Mouse (Mus musculus) kidney, adult 2 months (tissue): ENCODE results near the gene Mas1. TPM values are rescaled to one million over a fixed set of nuclear protein-coding genes. Genes with fewer than 3 reads are reported as not detected.
A peak's percentile ranks its signal among the peaks of the same experiment; 100 is the strongest.

ENCODE experiments used
- DNase-seq: peaks from one replicate; pipeline ENCODE4 v3.0.0; 2021
- H3K27ac ChIP-seq: fragments of 200-500 bp; 2 replicates; pipeline ENCODE4 v1.5.1; 2012; ENCODE audit warnings: low read depth, low read length, control low read depth, inconsistent platforms; ENCODE audit not compliant: insufficient read depth
- H3K27me3 ChIP-seq: fragments of 200-500 bp; replicated peaks from 2 replicates; pipeline ENCODE4 v1.6.1; 2012; ENCODE audit warnings: mild to moderate bottlenecking, moderate library complexity, low read length, inconsistent platforms; ENCODE audit not compliant: control insufficient read depth, insufficient read depth
- H3K36me3 ChIP-seq: fragments of 200-500 bp; 2 replicates; pipeline ENCODE4 v1.6.1; 2012; ENCODE audit warnings: mild to moderate bottlenecking, moderate library complexity, low read length, inconsistent platforms; ENCODE audit not compliant: control insufficient read depth, insufficient read depth
- H3K4me1 ChIP-seq: fragments of 200-500 bp; 2 replicates; pipeline ENCODE4 v1.6.1; 2011; ENCODE audit warnings: low read length; ENCODE audit not compliant: control insufficient read depth, insufficient read depth
- H3K4me3 ChIP-seq: fragments of 200-500 bp; 2 replicates; pipeline ENCODE4 v1.5.1; 2011; ENCODE audit warnings: mild to moderate bottlenecking, low read depth, low read length, control low read depth; ENCODE audit not compliant: insufficient read depth
- CTCF ChIP-seq: fragments of 200-500 bp; conservative IDR thresholded peaks from 2 replicates; pipeline ENCODE4 v1.5.1; 2011; ENCODE audit warnings: low read depth, mild to moderate bottlenecking, control low read depth, low read length, moderate library complexity, mixed read lengths; ENCODE audit not compliant: insufficient read depth, insufficient read length
- POLR2A ChIP-seq: fragments of 200-500 bp; IDR thresholded peaks from one replicate; pipeline ENCODE4 v1.6.1; 2011; ENCODE audit warnings: low read depth, low read length, control low read depth
- WGBS: fragments of 180-500 bp; shearing (Covaris S2); methylation state at CpG from one replicate; pipeline ENCODE4 v1.1.7; 2018; 5-methylcytosine and 5-hydroxymethylcytosine counted together
- polyA plus RNA-seq: library from polyadenylated mRNA; depleted of rRNA; stranded (reverse); fragments of >200 nt; gene quantifications from 2 replicates; pipeline ENCODE4 v1.2.3, GENCODE M21; 2012

Gene Mas1
- polyA plus RNA-seq, 1 experiment: 0.48 TPM

DNA sequence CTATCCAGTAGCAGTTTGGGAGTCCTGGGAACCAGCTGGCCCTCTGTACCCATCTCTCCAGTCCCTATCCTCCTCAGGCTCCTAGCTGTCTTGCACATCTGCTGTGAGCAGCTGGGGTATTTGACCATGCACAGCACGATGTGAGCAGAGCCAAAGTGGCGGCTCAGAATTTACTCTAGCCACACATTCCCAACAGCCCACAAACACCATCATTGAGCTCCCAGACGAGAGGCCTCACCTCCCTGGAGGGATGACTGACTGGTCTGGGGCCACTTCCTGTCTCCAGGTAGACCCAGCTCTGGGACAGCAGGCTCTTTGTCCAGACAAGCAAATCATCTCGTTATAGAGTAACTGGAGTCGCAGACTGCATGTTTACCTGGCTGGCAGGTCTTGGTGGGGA, 22.1 kb downstream of the Mas1 start:
- Histone ChIP-seq H3K4me1 (peaks cover 12% of the 10 kb centered on the region), H3K27ac (peak overlapping the region; percentile 32; the same call in 1 of the 2 replicates), H3K27me3 (no peaks in the 10 kb centered on the region), H3K4me3 (no peak overlapping the region), H3K36me3 (no peaks in the 10 kb centered on the region)
- WGBS: 36% methylated on average over 5 of the region's 5 CpGs
- TF ChIP-seq CTCF (no peak), POLR2A (no peak)
- peak; percentile 31 for DNase-seq

DNA sequence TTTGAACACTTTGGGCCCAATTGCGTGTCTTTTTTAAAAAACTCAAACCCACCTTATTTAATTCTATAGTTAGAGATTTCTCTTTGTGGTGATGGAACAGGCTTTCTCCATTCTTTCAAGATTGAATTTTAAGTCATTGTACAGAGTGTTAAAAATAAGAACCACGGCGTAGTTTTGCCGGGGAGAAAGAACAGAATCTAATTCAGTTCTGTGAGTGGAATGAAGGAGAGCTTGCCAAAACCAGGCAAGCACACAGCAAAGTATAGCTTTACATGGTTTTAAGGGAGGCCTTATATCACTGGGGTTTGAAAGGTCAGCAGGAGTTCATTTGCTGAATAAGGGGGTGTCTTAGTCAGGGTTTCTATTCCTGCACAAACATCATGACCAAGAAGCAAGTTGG, 23.4 kb downstream of the Mas1 start:
- H3K4me3 ChIP-seq: no peak overlapping the region
- H3K27me3 ChIP-seq: no peaks in the 10 kb centered on the region
- peaks cover 12% of the 10 kb centered on the region for H3K4me1 ChIP-seq
- no peak overlapping the region for H3K27ac ChIP-seq
- DNase-seq: no peak
- TF ChIP-seq CTCF: no peak
- no peak for TF ChIP-seq POLR2A
- WGBS: 89% methylated on average over 4 of the region's 4 CpGs
- H3K36me3 ChIP-seq: no peaks in the 10 kb centered on the region

DNA sequence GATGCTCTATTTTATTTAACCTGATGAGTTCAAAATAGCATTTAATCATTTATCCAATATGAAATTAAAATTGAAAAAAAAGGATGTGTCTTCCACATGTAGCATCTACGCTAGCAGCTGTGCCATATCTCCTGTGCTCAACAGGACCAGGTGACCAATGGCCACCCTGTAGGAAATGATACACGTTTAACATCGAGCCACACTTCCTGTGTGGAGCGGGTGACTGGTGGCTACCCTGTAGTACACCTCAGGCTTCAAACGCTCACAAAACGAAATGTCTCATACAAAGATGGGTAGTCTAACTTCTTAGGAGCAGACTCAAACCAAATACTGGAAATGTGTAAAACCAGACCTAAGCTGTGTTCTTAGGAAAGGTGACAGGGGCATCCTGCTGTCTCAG, 24.1 kb downstream of the Mas1 start:
- H3K4me3 ChIP-seq: no peak overlapping the region
- no peak for DNase-seq
- H3K27me3 ChIP-seq: no peaks in the 10 kb centered on the region
- TF ChIP-seq POLR2A (no peak), CTCF (no peak)
- H3K36me3 ChIP-seq: no peaks in the 10 kb centered on the region
- peaks cover 12% of the 10 kb centered on the region for H3K4me1 ChIP-seq
- H3K27ac ChIP-seq: no peak overlapping the region
- WGBS: 70% methylated on average over 6 of the region's 6 CpGs

DNA sequence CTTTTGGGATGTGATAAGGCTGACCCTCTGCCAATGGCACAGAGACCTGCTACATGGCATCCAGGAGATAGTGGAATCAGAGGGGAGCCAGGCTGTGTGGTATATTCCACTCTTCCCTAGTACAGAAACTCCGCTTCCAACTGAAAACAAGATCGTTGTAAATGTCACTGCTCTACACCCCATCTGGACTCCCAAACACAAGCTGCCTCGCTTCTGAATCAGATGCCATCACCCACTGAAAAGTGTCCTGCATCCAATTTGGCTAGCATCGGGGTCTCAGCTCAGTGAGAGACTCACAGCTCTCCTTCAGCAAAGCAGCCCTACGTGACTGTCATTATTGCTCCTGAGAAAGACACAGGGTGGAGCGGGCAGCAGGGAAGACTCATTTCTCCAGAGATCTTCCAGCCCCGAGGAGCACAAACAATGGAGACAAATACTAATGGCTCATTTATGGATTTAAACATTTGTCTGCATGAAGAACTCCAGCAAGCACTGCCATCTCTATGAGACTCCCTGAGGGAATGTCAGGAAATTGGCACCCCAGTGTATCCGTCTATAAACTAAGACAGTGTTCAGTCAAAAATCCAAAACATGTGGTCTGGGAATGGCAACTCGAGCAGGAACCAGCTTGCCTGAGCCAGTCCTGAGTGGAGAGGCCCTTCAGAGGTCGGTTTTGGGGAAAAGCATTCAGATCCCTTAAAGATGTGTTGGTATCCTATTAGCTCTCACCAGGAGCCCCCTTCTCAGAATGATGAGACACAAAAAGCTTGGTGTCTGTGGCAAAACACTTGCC, 28.3 kb downstream of the Mas1 start:
- no peaks in the 10 kb centered on the region for H3K36me3 ChIP-seq
- TF ChIP-seq POLR2A (no peak), CTCF (no peak)
- H3K27me3 ChIP-seq: no peaks in the 10 kb centered on the region
- no peak for DNase-seq
- no peak overlapping the region for H3K27ac ChIP-seq
- WGBS: 80% methylated on average over 10 of the region's 10 CpGs
- peaks cover 5% of the 10 kb centered on the region for H3K4me1 ChIP-seq
- no peak overlapping the region for H3K4me3 ChIP-seq

DNA sequence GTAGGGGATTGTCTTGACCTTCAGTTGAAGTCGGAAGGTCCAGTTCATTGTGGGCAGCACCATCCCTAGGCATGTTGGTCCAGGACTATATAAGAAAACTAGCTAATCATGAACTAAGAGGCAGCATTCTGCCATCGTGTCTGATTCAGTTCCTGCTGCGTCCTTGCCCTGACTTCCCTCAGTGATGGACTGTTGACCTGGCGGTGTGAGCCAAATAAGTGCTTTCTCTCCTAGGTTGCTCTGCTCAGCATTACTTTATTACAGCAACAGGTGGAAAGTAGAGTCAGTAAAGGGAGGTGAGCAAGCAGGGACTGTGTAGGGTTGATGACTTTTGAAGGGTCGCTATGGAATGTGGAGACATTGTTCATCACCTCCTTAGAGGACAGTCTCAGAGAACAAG, 32.2 kb downstream of the Mas1 start:
- peak; percentile 76 for DNase-seq
- TF ChIP-seq CTCF (no peak), POLR2A (no peak)
- Histone ChIP-seq H3K4me1 (peaks cover 13% of the 10 kb centered on the region), H3K4me3 (no peak overlapping the region), H3K27ac (peak overlapping the region; percentile 67; the same call in 1 of the 2 replicates), H3K27me3 (no peaks in the 10 kb centered on the region), H3K36me3 (no peaks in the 10 kb centered on the region)
- 68% methylated on average over 5 of the region's 5 CpGs for WGBS

DNA sequence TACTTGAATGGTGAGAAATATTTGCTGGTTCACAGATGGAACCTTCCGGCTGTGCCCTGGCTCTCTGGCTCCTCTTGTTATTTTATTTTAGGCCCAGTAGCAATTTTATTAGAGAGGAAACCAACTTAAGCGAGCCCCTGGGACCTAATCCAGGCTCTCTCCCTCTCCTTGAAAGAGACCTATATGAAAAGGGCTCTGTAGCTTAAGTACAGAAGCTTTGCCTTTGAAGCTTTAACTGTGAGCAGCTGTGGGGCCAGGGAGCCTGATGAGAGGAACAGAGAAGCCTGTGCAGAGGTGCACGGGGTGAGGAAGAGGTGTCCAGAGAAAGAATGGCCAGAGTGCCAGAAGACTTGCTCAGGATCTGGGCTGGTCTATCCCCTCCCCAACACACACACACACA, 33.1 kb downstream of the Mas1 start:
- 29% methylated on average over 3 of the region's 3 CpGs for WGBS

DNA sequence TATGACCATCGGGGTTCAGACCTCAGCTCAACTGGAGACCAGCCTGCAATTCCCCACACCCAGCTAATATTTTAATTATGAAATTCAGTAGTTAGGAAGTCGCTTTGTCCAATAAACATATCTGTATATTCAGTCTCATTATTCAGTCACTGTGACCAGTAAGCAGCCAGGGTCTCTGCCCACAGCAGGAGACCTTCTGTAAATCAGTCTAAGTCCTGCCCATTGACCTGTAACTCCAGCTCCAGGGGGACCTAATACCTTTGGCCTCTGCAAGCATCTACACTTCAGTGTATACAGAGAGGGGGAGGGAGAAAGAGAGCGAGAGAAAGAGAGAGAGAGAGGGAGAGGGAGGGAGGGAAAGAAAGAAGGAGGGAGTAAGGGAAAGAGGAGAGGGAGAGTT, 33.6 kb downstream of the Mas1 start:
- peaks cover 13% of the 10 kb centered on the region for H3K4me1 ChIP-seq
- H3K27ac ChIP-seq: peak overlapping the region; percentile 84; the same call in 1 of the 2 replicates
- TF ChIP-seq POLR2A: no peak
- no peak for TF ChIP-seq CTCF
- no peaks in the 10 kb centered on the region for H3K36me3 ChIP-seq
- no peaks in the 10 kb centered on the region for H3K27me3 ChIP-seq
- DNase-seq: peak; percentile 84
- no peak overlapping the region for H3K4me3 ChIP-seq
- 42% methylated on average over 3 of the region's 3 CpGs for WGBS

More for the DNA sequence above, 33.1 kb downstream of the Mas1 start:
- DNase-seq: peak; percentile 38
- peak overlapping the region; percentile 72 for H3K27ac ChIP-seq
- peaks cover 13% of the 10 kb centered on the region for H3K4me1 ChIP-seq
- no peaks in the 10 kb centered on the region for H3K36me3 ChIP-seq
- no peaks in the 10 kb centered on the region for H3K27me3 ChIP-seq
- no peak overlapping the region for H3K4me3 ChIP-seq
- TF ChIP-seq CTCF (no peak), POLR2A (no peak)
